Mouse (Mus musculus) neural tube, embryonic 15.5 days (tissue): ENCODE data around the gene Pnlip. TPM values are rescaled to one million over a fixed set of nuclear protein-coding genes. Genes with fewer than 3 reads are reported as not detected.

Source experiments
- ATAC-seq: fragments of 200-750 bp; cut with Nextera tagmentation; 2 replicates; pipeline ENCODE4 v1.8.0; 2017; ENCODE audit warnings: mild to moderate bottlenecking, moderate TSS enrichment, moderate library complexity; ENCODE audit not compliant: low FRiP score
- H3K27ac ChIP-seq: fragments of 300-500 bp; sonication (generic); replicated peaks from 2 replicates; pipeline ENCODE4 v1.5.1; 2015; ENCODE audit warnings: mild to moderate bottlenecking, inconsistent platforms
- H3K27me3 ChIP-seq: fragments of 300-500 bp; sonication (generic); replicated peaks from 2 replicates; pipeline ENCODE4 v1.6.1; 2015; ENCODE audit warnings: inconsistent platforms
- H3K36me3 ChIP-seq: fragments of 300-500 bp; sonication (generic); 2 replicates; pipeline ENCODE4 v1.6.1; 2015; ENCODE audit warnings: inconsistent platforms
- H3K4me1 ChIP-seq: fragments of 300-500 bp; sonication (generic); 2 replicates; pipeline ENCODE4 v1.6.1; 2015; ENCODE audit warnings: inconsistent platforms
- H3K4me2 ChIP-seq: fragments of 300-500 bp; sonication (generic); 2 replicates; pipeline ENCODE4 v1.6.1; 2015; ENCODE audit warnings: inconsistent platforms, mild to moderate bottlenecking, moderate library complexity
- H3K4me3 ChIP-seq: fragments of 300-500 bp; sonication (generic); replicated peaks from 2 replicates; pipeline ENCODE4 v1.5.1; 2015; ENCODE audit warnings: mild to moderate bottlenecking, inconsistent platforms
- H3K9ac ChIP-seq: fragments of 300-500 bp; sonication (generic); replicated peaks from 2 replicates; pipeline ENCODE4 v1.6.1; 2015; ENCODE audit warnings: mild to moderate bottlenecking, inconsistent platforms
- H3K9me3 ChIP-seq: fragments of 300-500 bp; sonication (generic); replicated peaks from 2 replicates; pipeline ENCODE4 v1.6.1; 2016; ENCODE audit warnings: inconsistent platforms
- WGBS: fragments of 180-500 bp; shearing (Covaris S2); methylation state at CpG from one replicate; pipeline ENCODE4 v1.1.7; 2015; ENCODE audit warnings: mixed read lengths; 5-methylcytosine and 5-hydroxymethylcytosine counted together
- polyA plus RNA-seq: library from polyadenylated mRNA; unstranded; fragments of >200 nt; fragmentation: Nextera tagmentation; extraction: Ambion mirVana; gene quantifications from 2 replicates; pipeline ENCODE4 v1.2.1, GENCODE M21; 2015

Gene Pnlip
- polyA plus RNA-seq: 3.3 and 4.7 TPM in 2 replicates

DNA sequence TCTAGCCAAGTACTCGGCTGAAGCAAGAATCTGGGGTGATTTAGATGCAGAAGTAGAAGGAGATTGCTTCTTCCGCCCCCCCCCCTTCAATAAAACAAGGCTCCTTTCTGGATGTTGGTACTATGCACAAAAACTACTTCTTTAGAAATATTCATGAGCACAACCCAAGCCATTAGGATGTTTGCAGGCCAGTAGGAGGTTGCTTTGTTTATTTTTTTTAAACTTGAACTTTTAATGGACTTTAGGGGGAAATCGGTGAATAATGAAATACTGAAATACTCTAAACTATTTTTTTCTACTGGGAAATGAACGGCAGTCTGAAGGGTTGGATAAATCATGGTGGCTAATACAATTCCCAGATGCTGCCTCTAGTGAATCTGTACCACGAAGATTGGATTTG, at the start of gene Pnlip:
TSS of gene Pnlip (plus strand) at position 301 of the 400 bp plus-strand sequence.
- Histone ChIP-seq H3K9ac (no peak within 1 kb of the TSS), H3K4me2 (no peak within 1 kb of the TSS), H3K4me1 (no peaks in the 10 kb centered on the region), H3K27me3 (no peaks in the 10 kb centered on the region), H3K4me3 (no peak within 1 kb of the TSS), H3K36me3 (no peaks in the 10 kb centered on the region), H3K9me3 (no peaks in the 10 kb centered on the region), H3K27ac (no peak within 1 kb of the TSS)
- WGBS: 60% methylated on average over 5 of the region's 5 CpGs
- no peak for ATAC-seq

DNA sequence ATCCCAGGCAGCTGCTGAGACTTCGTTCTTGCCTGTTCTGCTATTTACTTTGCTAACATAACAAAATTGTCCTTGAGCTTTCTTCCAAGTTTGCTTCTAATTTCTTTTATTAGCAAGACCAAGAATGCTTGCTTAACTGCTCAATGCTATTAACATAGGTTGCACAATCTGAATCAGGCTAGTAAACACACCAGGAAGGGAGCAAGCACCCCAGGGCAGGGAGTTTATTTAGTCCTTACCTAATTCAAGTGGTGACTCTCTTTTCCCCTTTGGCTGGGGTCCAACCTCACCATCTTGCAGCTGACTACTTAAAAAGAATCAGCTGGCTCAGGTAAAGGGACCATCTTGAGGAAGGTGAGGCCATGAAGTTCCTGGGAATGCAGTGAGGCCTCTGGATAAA, 42.6 kb upstream of the Pnlip start:
- WGBS: 77% methylated on average over 1 of the region's 1 CpGs
- H3K9me3 ChIP-seq: no peaks in the 10 kb centered on the region
- no peaks in the 10 kb centered on the region for H3K36me3 ChIP-seq
- no peak overlapping the region for H3K4me2 ChIP-seq
- no peak overlapping the region for H3K4me3 ChIP-seq
- H3K27me3 ChIP-seq: no peaks in the 10 kb centered on the region
- no peak for ATAC-seq
- no peak overlapping the region for H3K9ac ChIP-seq
- H3K4me1 ChIP-seq: no peaks in the 10 kb centered on the region
- no peak overlapping the region for H3K27ac ChIP-seq

DNA sequence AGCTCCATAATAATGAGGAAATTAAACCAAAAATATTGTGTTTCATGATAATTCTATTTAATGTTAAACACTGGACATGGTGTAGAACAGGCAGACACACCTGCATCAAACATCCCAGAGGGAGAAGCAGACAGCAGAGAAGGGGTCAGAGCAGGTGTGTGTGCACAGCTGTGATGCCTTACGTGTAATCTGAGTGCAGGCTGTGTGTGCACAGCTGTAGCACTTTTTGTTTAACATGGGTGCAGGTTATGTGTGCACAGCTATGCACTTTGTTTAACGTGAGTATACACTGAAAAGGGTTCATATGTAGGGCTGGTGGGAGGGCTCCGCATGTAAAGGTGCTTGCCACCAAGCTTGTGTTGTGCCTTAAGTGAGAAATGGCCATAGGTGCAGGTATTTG, 39.6 kb upstream of the Pnlip start:
- no peaks in the 10 kb centered on the region for H3K27me3 ChIP-seq
- no peak overlapping the region for H3K27ac ChIP-seq
- no peaks in the 10 kb centered on the region for H3K9me3 ChIP-seq
- H3K4me3 ChIP-seq: no peak overlapping the region
- ATAC-seq: no peak
- H3K4me1 ChIP-seq: no peaks in the 10 kb centered on the region
- H3K4me2 ChIP-seq: no peak overlapping the region
- H3K9ac ChIP-seq: no peak overlapping the region
- WGBS: 87% methylated on average over 3 of the region's 3 CpGs
- no peaks in the 10 kb centered on the region for H3K36me3 ChIP-seq

DNA sequence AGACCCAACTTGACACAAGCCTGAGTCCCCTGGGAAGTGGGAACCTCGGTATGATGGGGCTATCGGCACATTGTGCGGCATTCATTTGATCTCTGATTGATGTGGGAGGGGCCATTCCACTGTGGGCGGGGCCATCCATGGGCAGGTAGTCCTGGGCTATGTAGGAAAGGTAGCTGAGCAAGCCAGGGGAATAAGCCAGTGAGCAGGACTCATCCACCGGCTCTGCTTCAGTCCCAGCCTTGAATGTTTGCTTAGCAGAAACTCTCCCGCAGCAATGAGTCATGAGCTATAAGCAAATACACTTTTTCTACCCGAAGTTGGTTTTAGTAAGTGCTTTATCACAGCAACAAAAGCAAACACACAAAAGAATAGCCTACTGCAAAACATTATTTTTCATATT, 35.7 kb upstream of the Pnlip start:
- WGBS: 87% methylated on average over 7 of the region's 7 CpGs
- no peak overlapping the region for H3K27ac ChIP-seq
- H3K9ac ChIP-seq: no peak overlapping the region
- H3K4me2 ChIP-seq: no peak overlapping the region
- H3K9me3 ChIP-seq: no peaks in the 10 kb centered on the region
- no peak overlapping the region for H3K4me3 ChIP-seq
- no peak for ATAC-seq
- no peaks in the 10 kb centered on the region for H3K27me3 ChIP-seq
- H3K36me3 ChIP-seq: no peaks in the 10 kb centered on the region
- no peaks in the 10 kb centered on the region for H3K4me1 ChIP-seq

DNA sequence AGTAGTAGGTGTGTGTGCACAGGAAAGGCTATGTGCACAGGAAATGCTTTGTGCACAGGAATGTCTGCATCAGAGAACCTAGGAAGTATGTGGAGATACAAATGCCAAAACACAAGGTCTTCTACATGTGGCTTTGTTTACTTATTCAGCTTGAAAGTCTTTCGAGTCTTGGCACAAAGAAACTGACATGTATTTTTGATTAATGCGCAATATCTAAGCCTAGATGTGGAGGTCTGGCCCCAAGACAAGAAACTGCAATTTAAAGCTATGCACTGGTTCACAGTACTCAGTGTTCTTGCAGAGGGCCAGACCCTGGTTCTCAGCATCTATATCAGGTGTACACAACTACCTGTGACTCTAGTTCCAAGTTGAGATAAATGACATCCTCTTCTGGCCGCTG, 31.6 kb upstream of the Pnlip start:
- no peaks in the 10 kb centered on the region for H3K27me3 ChIP-seq
- H3K4me3 ChIP-seq: no peak overlapping the region
- no peak overlapping the region for H3K27ac ChIP-seq
- H3K36me3 ChIP-seq: no peaks in the 10 kb centered on the region
- no peak for ATAC-seq
- no peaks in the 10 kb centered on the region for H3K9me3 ChIP-seq
- H3K4me2 ChIP-seq: no peak overlapping the region
- H3K9ac ChIP-seq: no peak overlapping the region
- 92% methylated on average over 3 of the region's 3 CpGs for WGBS
- H3K4me1 ChIP-seq: no peaks in the 10 kb centered on the region

DNA sequence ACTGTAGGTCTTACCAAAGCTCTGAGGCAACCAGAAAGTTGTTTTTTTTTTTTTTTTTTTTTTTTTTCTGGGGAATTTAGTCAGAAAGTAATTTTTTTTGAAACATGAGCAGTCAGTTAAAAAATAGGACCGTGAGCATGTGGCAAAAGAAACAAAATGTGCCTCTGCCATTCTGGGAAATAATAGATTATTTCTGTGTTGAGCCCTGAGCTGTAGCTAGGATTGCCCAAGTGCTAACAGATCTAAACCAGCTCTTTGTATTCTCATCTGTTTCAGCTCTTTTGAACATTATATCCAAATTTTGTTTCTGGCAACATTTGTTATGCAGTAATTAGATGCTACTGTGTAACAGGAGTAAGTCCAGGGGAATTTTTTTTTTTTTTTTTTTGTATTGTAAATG, 30.7 kb upstream of the Pnlip start:
- Histone ChIP-seq H3K36me3 (no peaks in the 10 kb centered on the region), H3K9me3 (no peaks in the 10 kb centered on the region), H3K27ac (no peak overlapping the region), H3K4me3 (no peak overlapping the region), H3K9ac (no peak overlapping the region), H3K4me2 (no peak overlapping the region), H3K4me1 (no peaks in the 10 kb centered on the region), H3K27me3 (no peaks in the 10 kb centered on the region)
- 79% methylated on average over 1 of the region's 1 CpGs for WGBS
- no peak for ATAC-seq

DNA sequence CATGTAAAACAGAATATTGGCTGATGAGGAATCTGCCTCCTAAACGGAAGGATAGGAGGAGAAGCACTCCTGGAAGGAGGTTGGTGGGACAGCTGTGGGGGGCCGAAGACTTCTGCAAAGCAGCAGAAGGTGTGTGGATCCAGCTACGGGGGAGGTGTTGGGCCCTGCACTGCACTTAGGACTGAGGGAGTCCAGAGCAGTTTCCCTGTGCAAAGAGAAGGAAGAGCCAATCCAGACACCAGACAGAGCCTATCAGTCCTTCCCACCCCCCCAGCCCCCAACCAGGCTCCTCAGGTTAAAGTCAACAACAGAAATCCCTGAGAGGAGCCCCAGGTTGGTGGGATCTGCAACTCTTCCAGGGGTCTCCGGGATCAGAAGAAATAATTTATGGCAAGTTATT, 27.5 kb upstream of the Pnlip start:
- no peak overlapping the region for H3K9ac ChIP-seq
- H3K27me3 ChIP-seq: no peaks in the 10 kb centered on the region
- no peaks in the 10 kb centered on the region for H3K36me3 ChIP-seq
- no peaks in the 10 kb centered on the region for H3K9me3 ChIP-seq
- no peak for ATAC-seq
- H3K4me3 ChIP-seq: no peak overlapping the region
- H3K4me1 ChIP-seq: 0 out of 2 replicates have a peak, but pooled peaks cover 3% of the 10 kb centered on the region
- WGBS: 91% methylated on average over 4 of the region's 4 CpGs
- H3K27ac ChIP-seq: no peak overlapping the region
- no peak overlapping the region for H3K4me2 ChIP-seq

DNA sequence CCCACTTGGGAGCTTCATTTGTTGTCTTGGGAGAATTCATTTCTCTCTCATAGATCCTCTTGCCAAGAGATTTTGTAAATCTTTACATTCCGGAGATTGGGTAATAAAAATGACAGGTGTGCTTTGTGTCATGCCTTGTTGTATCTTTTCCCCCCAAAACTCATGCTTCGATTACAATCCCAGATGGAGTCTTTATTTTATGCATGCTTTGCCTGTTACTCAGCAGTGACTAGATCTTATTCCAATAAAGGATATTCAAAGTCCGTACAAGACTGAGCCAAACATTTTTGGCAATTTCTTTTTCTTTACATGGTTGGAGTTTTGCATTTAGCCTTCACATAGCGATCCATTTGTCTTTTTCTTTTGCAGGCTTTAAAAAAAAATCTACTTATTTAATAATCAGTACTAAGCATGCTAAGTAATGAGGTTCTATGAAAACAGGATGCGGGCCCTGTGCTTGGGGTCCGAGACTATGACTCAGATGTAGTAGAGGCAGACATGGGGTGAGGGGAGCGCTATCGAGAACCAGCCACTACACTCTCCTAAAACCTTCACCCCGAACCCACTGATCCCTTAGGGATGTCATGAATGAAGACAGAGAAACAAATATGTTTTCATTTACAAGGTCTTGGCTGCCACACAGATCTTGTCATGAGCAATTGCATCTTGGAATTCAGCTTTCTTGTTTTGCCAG, 26.9 kb upstream of the Pnlip start:
- no peak overlapping the region for H3K4me2 ChIP-seq
- WGBS: 87% methylated on average over 9 of the region's 9 CpGs
- no peak overlapping the region for H3K9ac ChIP-seq
- ATAC-seq: no peak
- no peaks in the 10 kb centered on the region for H3K9me3 ChIP-seq
- H3K4me3 ChIP-seq: no peak overlapping the region
- no peaks in the 10 kb centered on the region for H3K27me3 ChIP-seq
- 0 out of 2 replicates have a peak, but pooled peaks cover 3% of the 10 kb centered on the region for H3K4me1 ChIP-seq
- no peaks in the 10 kb centered on the region for H3K36me3 ChIP-seq
- no peak overlapping the region for H3K27ac ChIP-seq

DNA sequence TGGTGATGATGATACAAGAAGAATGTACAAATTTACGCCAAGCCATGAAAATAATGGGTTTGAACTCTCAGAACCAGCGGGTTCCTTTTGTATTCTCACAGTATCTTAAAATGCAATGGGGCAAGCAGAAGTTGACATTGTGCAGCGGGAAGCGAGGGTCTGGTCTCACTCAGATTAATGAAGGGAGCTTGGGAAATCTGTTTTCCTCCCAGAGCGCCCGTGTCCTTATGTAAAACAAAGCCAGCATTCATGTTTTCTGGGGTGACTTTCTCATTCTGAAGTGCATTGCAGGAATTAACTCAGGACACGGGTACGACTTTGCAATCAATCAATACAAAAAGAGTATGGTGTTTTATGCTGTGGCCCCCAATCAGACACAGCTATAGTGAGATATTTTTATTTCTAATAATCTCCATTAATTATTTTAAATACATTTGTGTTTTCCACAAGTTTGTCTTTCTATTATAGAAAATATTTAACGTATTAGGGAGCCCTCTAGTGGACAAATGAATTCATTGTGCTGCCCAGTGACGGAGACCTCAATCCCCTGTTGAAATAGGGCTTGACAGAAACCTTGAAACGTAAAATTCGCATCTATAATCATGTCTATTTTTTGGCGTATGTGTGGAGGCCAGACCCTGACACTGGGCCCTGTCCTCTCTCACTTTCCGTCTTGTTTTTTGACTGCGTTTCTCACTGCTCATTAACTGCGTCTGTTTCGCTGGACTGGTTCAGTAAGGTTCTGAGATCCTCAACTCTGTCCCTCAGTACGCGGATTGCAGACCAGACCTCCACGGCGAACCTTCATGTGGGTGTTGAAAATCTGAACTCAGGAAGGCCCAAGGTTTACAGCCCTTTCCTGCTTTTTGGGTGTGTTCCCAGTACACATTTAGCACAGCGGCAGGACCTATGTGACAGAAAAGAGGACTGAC, 24.6 kb upstream of the Pnlip start:
- 0 out of 2 replicates have a peak, but pooled peaks cover 3% of the 10 kb centered on the region for H3K4me1 ChIP-seq
- H3K36me3 ChIP-seq: no peaks in the 10 kb centered on the region
- WGBS: 36% methylated on average over 22 of the region's 22 CpGs
- peak overlapping the region; percentile 20 for H3K4me2 ChIP-seq
- no peak for ATAC-seq
- H3K9me3 ChIP-seq: no peaks in the 10 kb centered on the region
- no peak overlapping the region for H3K9ac ChIP-seq
- H3K4me3 ChIP-seq: no peak overlapping the region
- H3K27me3 ChIP-seq: no peaks in the 10 kb centered on the region
- no peak overlapping the region for H3K27ac ChIP-seq

DNA sequence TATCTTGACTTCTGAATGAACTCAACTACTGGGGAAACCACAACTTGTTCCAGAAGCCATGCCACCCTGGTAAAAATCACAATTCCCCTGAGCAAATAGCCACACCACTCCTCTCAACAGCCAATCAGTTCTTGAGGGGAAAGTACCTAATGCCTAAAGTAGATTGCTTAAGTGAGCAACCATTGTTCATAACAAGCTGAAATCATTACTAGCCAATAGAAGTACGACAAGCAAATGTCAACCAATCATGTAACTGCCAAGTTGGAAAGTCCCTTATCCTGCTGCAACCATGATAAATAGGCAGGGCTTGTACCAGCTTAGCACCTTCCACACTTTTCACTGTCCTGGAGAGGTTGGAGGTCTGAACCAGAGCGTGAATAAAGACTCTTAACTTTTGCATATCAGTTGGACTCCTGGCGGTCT, 22.9 kb upstream of the Pnlip start:
- 84% methylated on average over 3 of the region's 3 CpGs for WGBS
- H3K27ac ChIP-seq: no peak overlapping the region
- H3K4me1 ChIP-seq: 0 out of 2 replicates have a peak, but pooled peaks cover 3% of the 10 kb centered on the region
- ATAC-seq: no peak
- H3K4me2 ChIP-seq: no peak overlapping the region
- no peaks in the 10 kb centered on the region for H3K27me3 ChIP-seq
- H3K4me3 ChIP-seq: no peak overlapping the region
- no peaks in the 10 kb centered on the region for H3K36me3 ChIP-seq
- no peak overlapping the region for H3K9ac ChIP-seq
- H3K9me3 ChIP-seq: no peaks in the 10 kb centered on the region

DNA sequence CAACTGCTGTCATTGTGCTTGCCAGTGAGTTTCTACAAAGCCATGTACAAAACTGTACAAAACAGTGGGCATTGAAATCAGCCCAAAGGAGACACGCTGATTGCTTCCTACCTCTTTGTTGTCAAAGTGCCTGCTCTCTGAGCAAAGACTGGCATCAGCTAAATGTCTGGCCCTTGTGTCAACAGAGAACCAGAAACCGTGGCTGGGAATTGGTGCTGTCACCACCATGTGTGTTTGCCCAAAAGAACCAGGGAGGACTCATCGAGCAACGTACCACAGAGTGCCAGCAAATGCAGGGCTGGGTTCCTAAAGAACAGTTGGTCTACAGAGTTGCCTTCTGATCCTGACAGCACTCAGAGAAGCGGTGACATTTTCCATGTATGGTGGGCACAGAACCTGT, 2.3 kb upstream of the Pnlip start:
- H3K27ac ChIP-seq: no peak overlapping the region
- H3K4me3 ChIP-seq: no peak overlapping the region
- ATAC-seq: no peak
- H3K9ac ChIP-seq: no peak overlapping the region
- WGBS: 82% methylated on average over 5 of the region's 5 CpGs
- no peaks in the 10 kb centered on the region for H3K36me3 ChIP-seq
- H3K9me3 ChIP-seq: no peaks in the 10 kb centered on the region
- no peaks in the 10 kb centered on the region for H3K27me3 ChIP-seq
- no peaks in the 10 kb centered on the region for H3K4me1 ChIP-seq
- H3K4me2 ChIP-seq: no peak overlapping the region

DNA sequence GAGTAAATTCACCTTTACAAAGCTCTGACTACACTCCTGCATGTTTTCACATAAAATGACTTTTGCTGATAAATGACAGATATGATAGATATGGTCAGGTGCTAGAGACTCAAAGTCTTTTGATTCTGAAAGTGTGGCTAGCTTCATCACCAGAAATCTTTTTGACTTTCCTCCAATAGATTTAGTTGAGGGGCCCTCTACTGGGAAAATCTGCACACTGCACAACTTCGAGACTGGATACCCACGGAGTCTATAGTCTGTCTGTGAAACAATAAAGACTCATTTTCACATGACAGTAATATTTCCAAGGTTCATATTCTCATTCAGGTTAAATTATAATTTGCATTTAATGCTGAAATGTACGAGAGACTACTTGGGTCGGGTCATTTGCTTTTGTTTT, 9.8 kb downstream of the Pnlip start:
- Histone ChIP-seq H3K4me2 (no peak overlapping the region), H3K36me3 (no peaks in the 10 kb centered on the region), H3K9me3 (no peaks in the 10 kb centered on the region), H3K4me3 (no peak overlapping the region), H3K9ac (no peak overlapping the region), H3K4me1 (no peaks in the 10 kb centered on the region), H3K27me3 (no peaks in the 10 kb centered on the region), H3K27ac (no peak overlapping the region)
- 72% methylated on average over 4 of the region's 4 CpGs for WGBS
- no peak for ATAC-seq
